In the genomic region with DNA sequence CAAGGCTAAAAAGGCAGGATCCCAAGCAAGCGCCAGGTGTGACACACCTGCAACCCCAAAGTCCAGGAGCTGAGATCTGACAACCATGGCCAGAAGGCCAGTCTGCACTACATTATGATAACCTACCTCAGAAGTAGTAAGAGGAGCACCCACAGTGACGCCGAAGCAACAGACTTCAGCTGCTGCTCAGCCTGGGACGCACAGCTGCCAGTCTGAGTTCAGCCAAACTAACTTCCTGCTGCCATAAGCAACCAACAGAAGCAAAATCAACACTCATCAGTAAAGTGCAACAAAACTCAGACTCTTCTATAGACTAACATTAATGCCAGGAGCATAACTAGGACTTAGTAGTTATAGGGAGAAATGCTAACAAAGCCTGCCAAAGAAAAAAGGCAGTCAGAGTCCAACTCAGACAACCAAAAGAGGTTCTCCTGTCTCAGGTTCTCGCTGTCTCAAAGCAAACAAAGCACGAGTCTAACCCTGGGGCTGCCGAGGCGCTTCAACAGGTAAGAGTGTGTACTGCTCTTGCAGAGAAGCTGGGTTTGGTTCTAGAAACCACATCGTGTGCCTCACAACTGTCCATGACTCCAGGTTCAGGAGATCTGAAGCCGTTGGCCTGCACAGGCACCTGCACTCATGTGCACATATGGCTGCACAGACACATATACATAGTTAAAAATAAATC, we compare ENCODE assay signal across 27 mouse cellular contexts. TPM values are rescaled to one million over a fixed set of nuclear protein-coding genes. Genes with fewer than 3 reads are reported as not detected.
DNase-seq lines count a peak whose midpoint lies in the region; ATAC-seq and TF ChIP-seq lines count a peak whose summit lies in the region.
"Had no signal": no experiment of that assay in that cellular context is flagged by ENCODE, and none has a peak within 500 bp of the region (broad histone marks: within the 10 kb centered on the region; RNA-seq: fewer than 3 reads in every experiment).

No protein-coding gene starts in this region.

- H3K27ac ChIP-seq in forebrain, postnatal 0 days (ENCODE audit: low read depth, low read length), result no peak overlapping the region
- no peak overlapping the region for H3K27ac ChIP-seq in forebrain, embryonic 11.5 days (ENCODE audit: low read depth, low read length)
- H3K27ac ChIP-seq: embryonic facial prominence, embryonic 15.5 days; forebrain, embryonic 12.5 days; gastrocnemius, adult 2 months; heart, embryonic 10.5 days; hindbrain, embryonic 13.5 days; hindbrain, postnatal 0 days had no signal

- no peaks in the 10 kb centered on the region for H3K36me3 ChIP-seq in forebrain, postnatal 0 days (ENCODE audit: insufficient read depth)
- H3K36me3 ChIP-seq in forebrain, embryonic 11.5 days (ENCODE audit: control insufficient read depth, insufficient read depth, low read length), result no peaks in the 10 kb centered on the region
- H3K36me3 ChIP-seq: embryonic facial prominence, embryonic 15.5 days; forebrain, embryonic 12.5 days; heart, embryonic 10.5 days; hindbrain, embryonic 13.5 days had no signal

- no peaks in the 10 kb centered on the region for H3K27me3 ChIP-seq in forebrain, postnatal 0 days (ENCODE audit: insufficient read depth, low read length)
- H3K27me3 ChIP-seq in forebrain, embryonic 11.5 days (ENCODE audit: control insufficient read depth, insufficient read depth, low read length), result no peaks in the 10 kb centered on the region
- H3K27me3 ChIP-seq: CH12.LX; embryonic facial prominence, embryonic 15.5 days; forebrain, embryonic 12.5 days; hindbrain, embryonic 13.5 days; Patski had no signal

- no peaks in the 10 kb centered on the region for H3K4me1 ChIP-seq in forebrain, postnatal 0 days (ENCODE audit: insufficient read depth)
- H3K4me1 ChIP-seq in forebrain, embryonic 11.5 days (replicated peaks; ENCODE audit: control insufficient read depth, insufficient read depth, low read length), result no peaks in the 10 kb centered on the region
- H3K4me1 ChIP-seq: embryonic facial prominence, embryonic 15.5 days; heart, embryonic 10.5 days; hindbrain, embryonic 13.5 days had no signal

- no peak overlapping the region for H3K4me2 ChIP-seq in forebrain, postnatal 0 days (ENCODE audit: low read depth)
- H3K4me2 ChIP-seq in forebrain, embryonic 11.5 days (ENCODE audit: low read depth, low read length, severe bottlenecking), result no peak overlapping the region
- H3K4me2 ChIP-seq: embryonic facial prominence, embryonic 15.5 days; forebrain, embryonic 12.5 days; hindbrain, embryonic 13.5 days had no signal

- no peak for TF ChIP-seq CTCF in forebrain, postnatal 0 days (IDR thresholded peaks at IDR 0.05; ENCODE audit: low read depth)

- H3K9me3 ChIP-seq in forebrain, postnatal 0 days (ENCODE audit: low read length), result no peaks in the 10 kb centered on the region
- no peaks in the 10 kb centered on the region for H3K9me3 ChIP-seq in forebrain, embryonic 11.5 days (ENCODE audit: control insufficient read depth, low read length)
- H3K9me3 ChIP-seq: embryonic facial prominence, embryonic 15.5 days; forebrain, embryonic 12.5 days; heart, embryonic 10.5 days; hindbrain, embryonic 13.5 days had no signal

- peak; percentile 16 for DNase-seq in forebrain, postnatal 0 days
- no peak for DNase-seq in forebrain, embryonic 11.5 days (ENCODE audit: low spot score)
- DNase-seq in thymus, postnatal 0 days (ENCODE audit: low spot score), result peak; percentile 80
- peak; percentile 40 to 57 for DNase-seq in thymus, postnatal 36 days
- no peak for DNase-seq in kidney, postnatal 10 days
- no peak for DNase-seq in gastrocnemius, postnatal 25 days
- DNase-seq in kidney, adult 11 months, result no peak
- DNase-seq: adrenal gland, adult 2 months; adrenal gland, postnatal 25 days; B cell, adult 2 months; cerebellum, adult 18-20 months; cerebellum, adult 9-11 months; embryo, embryonic 11 days; gastrocnemius, adult 2 months; heart, adult 18-20 months; heart, postnatal 10 days; heart, postnatal 4 days had no signal

- H3K4me3 ChIP-seq in forebrain, postnatal 0 days (ENCODE audit: low read depth, low read length), result no peak overlapping the region
- no peak overlapping the region for H3K4me3 ChIP-seq in forebrain, embryonic 11.5 days (ENCODE audit: low read depth, low read length)
- H3K4me3 ChIP-seq: embryonic facial prominence, embryonic 15.5 days; erythroblast, embryonic 14.5 days; forebrain, embryonic 12.5 days; gastrocnemius, adult 2 months; heart, embryonic 10.5 days; hindbrain, embryonic 13.5 days had no signal

- no peak overlapping the region for H3K9ac ChIP-seq in forebrain, postnatal 0 days
- H3K9ac ChIP-seq in forebrain, embryonic 11.5 days (ENCODE audit: low read length), result no peak overlapping the region
- H3K9ac ChIP-seq: embryonic facial prominence, embryonic 15.5 days; forebrain, embryonic 12.5 days; hindbrain, embryonic 13.5 days had no signal

- no peak; the same call in 1 of the 2 replicates for ATAC-seq in forebrain, postnatal 0 days
- ATAC-seq in forebrain, embryonic 11.5 days (replicated peaks; ENCODE audit: low FRiP score), result no peak
- ATAC-seq in megakaryocyte-erythroid progenitor cell, adult 5-6 weeks (replicated peaks; ENCODE audit: low FRiP score, low TSS enrichment, poor library complexity, severe bottlenecking), result 0 out of 2 replicates have a peak, but pooled peaks have one; percentile 7
- ATAC-seq: forebrain, embryonic 16.5 days; hindbrain, postnatal 0 days; Patski had no signal

- WGBS in forebrain, postnatal 0 days, result 79% methylated on average over 10 of the region's 10 CpGs
- WGBS in forebrain, embryonic 11.5 days, result 87% methylated on average over 10 of the region's 10 CpGs

RNA-seq across cellular contexts. Expression of a gene that starts 33.3 kb away (rescaled TPM):
- total RNA-seq in forebrain, postnatal 0 days (2014; rRNA removed), result 3.5 and 4.1 TPM in 2 replicates
- 6.2 and 9.6 TPM in 2 replicates for polyA plus RNA-seq in forebrain, postnatal 0 days (2015; fragmentation: Nextera tagmentation; extraction: Ambion mirVana)
- 18.8 and 19.4 TPM in 2 replicates for polyA plus RNA-seq in forebrain, embryonic 11.5 days (2014; fragmentation: Nextera tagmentation; extraction: Ambion mirVana)
- 13.8 and 19.1 TPM in 2 replicates for total RNA-seq in megakaryocyte-erythroid progenitor cell, adult 5-6 weeks (2014; fragmentation: Nextera tagmentation)
- 9.8 and 10.1 TPM in 2 replicates for total RNA-seq in megakaryocyte-erythroid progenitor cell, adult 5-6 weeks (2017)
- polyA plus RNA-seq in thymus, postnatal 0 days (2015; fragmentation: Nextera tagmentation; extraction: Ambion mirVana), result 14.0 and 16.0 TPM in 2 replicates
- 1 to 10 TPM; 6.4 to 7.6 TPM for total RNA-seq in gastrocnemius, postnatal 25 days (2021)

Comparison
In these comparisons a context has a peak if more than half of its experiments do, and no peak if none do; other contexts are left out.
1. DNase-seq: peak in forebrain, postnatal 0 days (single experiment), thymus, postnatal 0 days (single experiment) and thymus, postnatal 36 days (2 of 2); none in forebrain, embryonic 11.5 days (single experiment), kidney, postnatal 10 days (single experiment), gastrocnemius, postnatal 25 days (single experiment) and kidney, adult 11 months (single experiment).